Mouse (Mus musculus) ES-Bruce4 (cell line): Measurements from ENCODE around the gene Qars. TPM values are rescaled to one million over a fixed set of nuclear protein-coding genes. Genes with fewer than 3 reads are reported as not detected.
A peak's percentile ranks its signal among the peaks of the same experiment; 100 is the strongest.

Experiments used
- H3K27ac ChIP-seq: 2 replicates; pipeline ENCODE4 v1.5.1; 2012; ENCODE audit warnings: low read length, inconsistent platforms; ENCODE audit not compliant: insufficient read depth
- H3K27me3 ChIP-seq: 2 replicates; pipeline ENCODE4 v1.6.1; 2012; ENCODE audit warnings: mild to moderate bottlenecking, low read length, inconsistent platforms; ENCODE audit not compliant: control insufficient read depth, poor library complexity, insufficient read depth, severe bottlenecking
- H3K36me3 ChIP-seq: 2 replicates; pipeline ENCODE4 v1.6.1; 2012; ENCODE audit warnings: inconsistent platforms, mild to moderate bottlenecking, low read length, moderate library complexity; ENCODE audit not compliant: control insufficient read depth, poor library complexity, insufficient read depth, severe bottlenecking
- H3K4me1 ChIP-seq: one replicate; pipeline ENCODE4 v1.8.1; 2011; ENCODE audit warnings: low read length; ENCODE audit not compliant: control insufficient read depth, insufficient read depth
- H3K4me3 ChIP-seq: 2 replicates; pipeline ENCODE4 v1.5.1; 2011; ENCODE audit warnings: low read depth, mild to moderate bottlenecking, low read length
- H3K9ac ChIP-seq: 2 replicates; pipeline ENCODE4 v1.6.1; 2012; ENCODE audit warnings: low read depth, mild to moderate bottlenecking, inconsistent platforms; ENCODE audit not compliant: poor library complexity, severe bottlenecking
- H3K9me3 ChIP-seq: replicated peaks from 2 replicates; pipeline ENCODE4 v1.6.1; 2012; ENCODE audit warnings: mild to moderate bottlenecking, low read length, inconsistent platforms; ENCODE audit not compliant: control insufficient read depth, poor library complexity, insufficient read depth, severe bottlenecking
- CTCF ChIP-seq: IDR thresholded peaks from one replicate; pipeline ENCODE4 v1.8.1; 2011; ENCODE audit warnings: low read depth, low read length
- EP300 ChIP-seq: IDR thresholded peaks from 2 replicates; pipeline ENCODE4 v1.6.1; 2011; ENCODE audit warnings: low read depth, low read length; ENCODE audit not compliant: insufficient read depth
- POLR2A ChIP-seq: IDR thresholded peaks from one replicate; pipeline ENCODE4 v1.8.1; 2011; ENCODE audit warnings: low read length; ENCODE audit not compliant: insufficient read depth
- polyA plus RNA-seq: library from polyadenylated mRNA; stranded (reverse); fragments of >200 nt; gene quantifications from 2 replicates; pipeline ENCODE4 v1.2.4, GENCODE M21; 2011; ENCODE audit warnings: low read depth; ENCODE audit not compliant: missing spikeins, insufficient read depth, insufficient read length

Gene Qars
- polyA plus RNA-seq, 1 experiment, result 395 TPM

- no peak for TF ChIP-seq EP300
- TF ChIP-seq CTCF, result no peak
- no peak for TF ChIP-seq POLR2A
- H3K9ac ChIP-seq, result no peak overlapping the region
- H3K4me3 ChIP-seq, result no peak overlapping the region
- no peaks in the 10 kb centered on the region for H3K27me3 ChIP-seq
- H3K9me3 ChIP-seq, result no peaks in the 10 kb centered on the region
- peaks cover 4% of the 10 kb centered on the region for H3K4me1 ChIP-seq
- H3K27ac ChIP-seq, result no peak overlapping the region
- peaks cover 13% of the 10 kb centered on the region for H3K36me3 ChIP-seq
These were observed 45.3 kb upstream of the Qars start for GRCm38 (mm10) chr9:108462192-108462591.

- H3K27me3 ChIP-seq, result no peaks in the 10 kb centered on the region
- no peaks in the 10 kb centered on the region for H3K9me3 ChIP-seq
- no peak overlapping the region for H3K27ac ChIP-seq
- H3K4me3 ChIP-seq, result no peak overlapping the region
- H3K4me1 ChIP-seq, result peaks cover 2% of the 10 kb centered on the region
- H3K36me3 ChIP-seq, result peaks cover 13% of the 10 kb centered on the region
- H3K9ac ChIP-seq, result no peak overlapping the region
- no peak for TF ChIP-seq CTCF
- TF ChIP-seq POLR2A, result no peak
- no peak for TF ChIP-seq EP300
These were observed 43.8 kb upstream of the Qars start for GRCm38 (mm10) chr9:108463713-108464112.

- no peak overlapping the region for H3K9ac ChIP-seq
- no peak overlapping the region for H3K4me3 ChIP-seq
- peaks cover 13% of the 10 kb centered on the region for H3K36me3 ChIP-seq
- no peak for TF ChIP-seq EP300
- TF ChIP-seq CTCF, result no peak
- no peak for TF ChIP-seq POLR2A
- H3K4me1 ChIP-seq, result peaks cover 4% of the 10 kb centered on the region
- no peaks in the 10 kb centered on the region for H3K9me3 ChIP-seq
- no peaks in the 10 kb centered on the region for H3K27me3 ChIP-seq
- H3K27ac ChIP-seq, result no peak overlapping the region
These were observed 41.3 kb upstream of the Qars start for GRCm38 (mm10) chr9:108466219-108466618.

- no peak overlapping the region for H3K27ac ChIP-seq
- no peaks in the 10 kb centered on the region for H3K9me3 ChIP-seq
- TF ChIP-seq EP300, result no peak
- no peak for TF ChIP-seq CTCF
- no peak for TF ChIP-seq POLR2A
- H3K27me3 ChIP-seq, result no peaks in the 10 kb centered on the region
- H3K4me3 ChIP-seq, result no peak overlapping the region
- no peak overlapping the region for H3K9ac ChIP-seq
- peaks cover 2% of the 10 kb centered on the region for H3K4me1 ChIP-seq
- no peaks in the 10 kb centered on the region for H3K36me3 ChIP-seq
These were observed 38.1 kb upstream of the Qars start for GRCm38 (mm10) chr9:108469430-108469829.

- peaks cover 2% of the 10 kb centered on the region for H3K4me1 ChIP-seq
- H3K9me3 ChIP-seq, result no peaks in the 10 kb centered on the region
- TF ChIP-seq EP300, result no peak
- no peak for TF ChIP-seq POLR2A
- no peak for TF ChIP-seq CTCF
- H3K27ac ChIP-seq, result no peak overlapping the region; the same call in 1 of the 2 replicates
- H3K4me3 ChIP-seq, result no peak overlapping the region
- H3K9ac ChIP-seq, result no peak overlapping the region
- no peaks in the 10 kb centered on the region for H3K27me3 ChIP-seq
- no peaks in the 10 kb centered on the region for H3K36me3 ChIP-seq
These were observed 37.7 kb upstream of the Qars start for GRCm38 (mm10) chr9:108469845-108470244.

- H3K9ac ChIP-seq, result no peak overlapping the region
These were observed 33.0 kb upstream of the Qars start for GRCm38 (mm10) chr9:108474528-108474927.

More at GRCm38 (mm10) chr9:108474528-108474927, 33.0 kb upstream of the Qars start:
- H3K4me3 ChIP-seq, result no peak overlapping the region
- H3K9me3 ChIP-seq, result no peaks in the 10 kb centered on the region
- TF ChIP-seq POLR2A (no peak), CTCF (peak; percentile 29)
- H3K27me3 ChIP-seq, result no peaks in the 10 kb centered on the region
- H3K36me3 ChIP-seq, result no peaks in the 10 kb centered on the region
- H3K4me1 ChIP-seq, result peaks cover 3% of the 10 kb centered on the region
- no peak overlapping the region for H3K27ac ChIP-seq
